Mouse (Mus musculus) kidney, adult 2 months (tissue): ENCODE data around the gene 1700001C19Rik. TPM values are rescaled to one million over a fixed set of nuclear protein-coding genes. Genes with fewer than 3 reads are reported as not detected.
A peak's percentile ranks its signal among the peaks of the same experiment; 100 is the strongest.

Experiments used
- DNase-seq: peaks from one replicate; pipeline ENCODE4 v3.0.0; 2021
- H3K27ac ChIP-seq: fragments of 200-500 bp; 2 replicates; pipeline ENCODE4 v1.5.1; 2012; ENCODE audit warnings: low read depth, low read length, control low read depth, inconsistent platforms; ENCODE audit not compliant: insufficient read depth
- H3K27me3 ChIP-seq: fragments of 200-500 bp; replicated peaks from 2 replicates; pipeline ENCODE4 v1.6.1; 2012; ENCODE audit warnings: mild to moderate bottlenecking, moderate library complexity, low read length, inconsistent platforms; ENCODE audit not compliant: control insufficient read depth, insufficient read depth
- H3K36me3 ChIP-seq: fragments of 200-500 bp; 2 replicates; pipeline ENCODE4 v1.6.1; 2012; ENCODE audit warnings: mild to moderate bottlenecking, moderate library complexity, low read length, inconsistent platforms; ENCODE audit not compliant: control insufficient read depth, insufficient read depth
- H3K4me1 ChIP-seq: fragments of 200-500 bp; 2 replicates; pipeline ENCODE4 v1.6.1; 2011; ENCODE audit warnings: low read length; ENCODE audit not compliant: control insufficient read depth, insufficient read depth
- H3K4me3 ChIP-seq: fragments of 200-500 bp; 2 replicates; pipeline ENCODE4 v1.5.1; 2011; ENCODE audit warnings: mild to moderate bottlenecking, low read depth, low read length, control low read depth; ENCODE audit not compliant: insufficient read depth
- CTCF ChIP-seq: fragments of 200-500 bp; conservative IDR thresholded peaks from 2 replicates; pipeline ENCODE4 v1.5.1; 2011; ENCODE audit warnings: low read depth, mild to moderate bottlenecking, control low read depth, low read length, moderate library complexity, mixed read lengths; ENCODE audit not compliant: insufficient read depth, insufficient read length
- POLR2A ChIP-seq: fragments of 200-500 bp; IDR thresholded peaks from one replicate; pipeline ENCODE4 v1.6.1; 2011; ENCODE audit warnings: low read depth, low read length, control low read depth
- WGBS: fragments of 180-500 bp; shearing (Covaris S2); methylation state at CpG from one replicate; pipeline ENCODE4 v1.1.7; 2018; 5-methylcytosine and 5-hydroxymethylcytosine counted together
- polyA plus RNA-seq: library from polyadenylated mRNA; depleted of rRNA; stranded (reverse); fragments of >200 nt; gene quantifications from 2 replicates; pipeline ENCODE4 v1.2.3, GENCODE M21; 2012; rRNA removed

The 1700001C19Rik gene
- polyA plus RNA-seq, 1 experiment, result 0.09 TPM

GRCm38 (mm10) chr17:47371451-47371850 is 65.7 kb downstream of the 1700001C19Rik start:
- Histone ChIP-seq H3K4me3 (no peak overlapping the region), H3K27ac (peak overlapping the region; percentile 25; the same call in 1 of the 2 replicates), H3K4me1 (peaks cover 4% of the 10 kb centered on the region), H3K36me3 (no peaks in the 10 kb centered on the region; the same call in 1 of the 2 replicates), H3K27me3 (no peaks in the 10 kb centered on the region)
- peak; percentile 86 for DNase-seq
- WGBS, result 2% methylated on average over 4 of the region's 4 CpGs
- TF ChIP-seq POLR2A, result no peak
- TF ChIP-seq CTCF, result peak; percentile 72

GRCm38 (mm10) chr17:47369087-47369443 is 68.1 kb downstream of the 1700001C19Rik start:
- Histone ChIP-seq H3K27ac (no peak overlapping the region), H3K27me3 (no peaks in the 10 kb centered on the region), H3K4me3 (peak overlapping the region; percentile 66), H3K4me1 (peaks cover 4% of the 10 kb centered on the region), H3K36me3 (no peaks in the 10 kb centered on the region; the same call in 1 of the 2 replicates)
- TF ChIP-seq POLR2A (no peak), CTCF (no peak)
- no peak for DNase-seq
- 1% methylated on average over 20 of the region's 20 CpGs for WGBS

GRCm38 (mm10) chr17:47368401-47369086 is 68.6 kb downstream of the 1700001C19Rik start, which contains the start of gene Mrps10:
Gene Mrps10, plus strand, starts transcription at chr17:47368887.
- Histone ChIP-seq H3K36me3 (no peaks in the 10 kb centered on the region; the same call in 1 of the 2 replicates), H3K4me3 (peak within 1 kb of the TSS; percentile 66), H3K4me1 (peaks cover 4% of the 10 kb centered on the region), H3K27ac (no peak within 1 kb of the TSS), H3K27me3 (no peaks in the 10 kb centered on the region)
- WGBS, result 3% methylated on average over 35 of the region's 35 CpGs
- TF ChIP-seq CTCF (no peak), POLR2A (no peak)
- peak; percentile 94 for DNase-seq

Other genes starting within 250 kb of the 1700001C19Rik start
- 28.5 and 30.8 TPM in 2 replicates for gene Mrps10, start 68.5 kb downstream of the 1700001C19Rik start, polyA plus RNA-seq
- gene Guca1b, start 52.0 kb downstream of the 1700001C19Rik start, polyA plus RNA-seq, result 0.91 and 0.95 TPM in 2 replicates
- gene Guca1a, start 36.8 kb downstream of the 1700001C19Rik start, polyA plus RNA-seq, result 0.91 and 1.4 TPM in 2 replicates
- gene AI661453, start 761 bp downstream of the 1700001C19Rik start, polyA plus RNA-seq, result 7.9 and 9.7 TPM in 2 replicates
- 22.9 and 23.7 TPM in 2 replicates for gene Taf8, start 64.9 kb upstream of the 1700001C19Rik start, polyA plus RNA-seq
- 148 and 152 TPM in 2 replicates for gene Ccnd3, start 67.7 kb upstream of the 1700001C19Rik start, polyA plus RNA-seq
- gene Bysl, start 174.1 kb upstream of the 1700001C19Rik start, polyA plus RNA-seq, result 7.9 and 8.3 TPM in 2 replicates
- 22.8 and 25.3 TPM in 2 replicates for gene Med20, start 174.2 kb upstream of the 1700001C19Rik start, polyA plus RNA-seq
- 0.45 and 0.64 TPM in 2 replicates for gene Gm20517, start 174.2 kb upstream of the 1700001C19Rik start, polyA plus RNA-seq
- gene Usp49, start 193.3 kb upstream of the 1700001C19Rik start, polyA plus RNA-seq, result 5.1 and 5.3 TPM in 2 replicates